Mouse (Mus musculus) spleen, postnatal 36 days (tissue): ENCODE measurements around the gene B3gnt3.
"Not testable (repeated sequence)": the region's sequence is repeated elsewhere in the genome, so short reads cannot be mapped to it uniquely, and the experiment has no call there.

Experiments used
- DNase-seq, 2 experiments: peaks; one replicate each; pipeline ENCODE4 v3.0.0; 2022; ENCODE audit warnings: low spot score in 2 of 2, mixed read lengths in 1 of 2

B3gnt3 gene

DNA sequence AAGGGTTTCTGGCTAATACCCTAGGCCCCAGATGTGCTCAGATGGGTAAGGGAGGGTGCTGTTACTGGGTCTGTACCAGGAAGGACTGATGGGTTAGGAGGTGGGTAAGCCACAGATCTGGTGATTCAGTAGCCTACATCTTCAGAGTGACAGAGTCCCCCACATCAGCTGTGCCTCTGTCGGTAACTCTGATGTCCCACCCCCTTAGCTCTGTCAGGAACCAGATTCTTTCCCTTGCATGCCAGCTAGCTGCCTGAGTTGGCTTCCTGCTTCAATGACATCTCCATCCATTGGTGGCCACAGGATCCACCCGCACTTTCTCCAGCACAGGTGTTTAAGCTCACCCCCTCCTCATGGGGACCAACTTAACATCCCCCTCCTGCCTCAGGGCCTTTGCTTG is 10.0 kb upstream of the B3gnt3 start:
- DNase-seq = no peak

DNA sequence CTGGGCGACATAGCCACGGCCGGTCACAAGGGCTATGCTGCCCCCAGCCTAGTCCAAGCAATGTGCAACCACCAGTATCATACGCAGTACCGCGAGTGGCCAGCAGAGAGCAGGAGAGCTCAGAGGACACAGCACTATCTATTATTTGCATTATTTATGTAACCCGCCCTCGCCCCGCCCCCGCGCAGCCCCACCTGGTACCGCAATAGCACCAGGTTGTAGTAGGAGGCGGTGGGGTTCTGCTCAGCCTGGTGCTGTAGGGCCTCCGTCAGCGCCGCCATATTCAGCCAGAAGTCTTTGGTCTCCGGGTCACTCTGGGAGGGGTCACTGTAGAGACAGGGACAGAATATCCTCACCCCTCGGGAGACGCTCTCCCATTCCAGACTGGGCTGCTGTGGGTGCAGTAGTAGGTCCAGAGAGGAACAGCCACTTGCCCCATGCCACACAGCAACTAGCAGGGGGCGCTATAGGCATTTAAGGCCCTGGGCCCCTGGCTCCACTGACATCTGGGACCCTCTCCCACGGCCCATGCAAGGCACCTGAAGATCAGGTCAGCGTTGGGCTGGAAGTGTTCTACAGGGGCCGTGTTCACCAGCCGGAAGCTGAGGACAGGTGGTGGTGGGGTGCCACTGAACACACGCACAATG is 8.3 kb upstream of the B3gnt3 start:
- peak; percentile 56 to 72 for DNase-seq

DNA sequence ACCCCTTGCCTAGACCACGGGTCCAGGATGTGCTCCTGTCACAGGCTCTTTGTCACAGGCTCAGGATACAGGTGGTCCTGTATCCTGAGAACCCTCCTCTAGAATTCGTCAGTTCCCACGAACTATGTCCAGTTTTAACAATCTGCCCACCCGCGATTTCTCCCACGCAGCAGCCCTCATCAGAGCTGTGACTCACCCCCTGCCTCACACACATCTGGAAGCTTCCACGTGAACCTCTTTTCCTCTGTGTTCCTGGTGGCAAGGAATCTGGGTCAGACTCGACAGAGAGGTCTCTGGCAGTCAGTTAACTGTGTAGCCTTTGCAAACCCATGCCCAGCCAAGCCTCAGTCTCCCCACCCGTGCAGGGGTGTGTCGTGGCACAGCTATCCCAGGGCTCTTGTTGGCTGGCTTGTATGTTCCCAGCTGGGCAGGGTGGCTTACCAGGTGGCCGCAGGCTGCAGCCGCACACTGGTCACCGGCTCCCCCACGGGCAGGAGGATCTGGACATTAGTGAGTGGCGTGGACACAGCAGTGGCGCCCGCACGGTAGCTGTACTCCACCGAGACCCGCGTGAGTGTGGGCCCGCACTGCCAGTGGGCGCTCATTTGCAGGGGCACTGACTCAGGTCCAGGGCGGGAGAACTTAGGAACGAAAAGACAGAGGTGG is 7.7 kb upstream of the B3gnt3 start:
- DNase-seq = no peak

DNA sequence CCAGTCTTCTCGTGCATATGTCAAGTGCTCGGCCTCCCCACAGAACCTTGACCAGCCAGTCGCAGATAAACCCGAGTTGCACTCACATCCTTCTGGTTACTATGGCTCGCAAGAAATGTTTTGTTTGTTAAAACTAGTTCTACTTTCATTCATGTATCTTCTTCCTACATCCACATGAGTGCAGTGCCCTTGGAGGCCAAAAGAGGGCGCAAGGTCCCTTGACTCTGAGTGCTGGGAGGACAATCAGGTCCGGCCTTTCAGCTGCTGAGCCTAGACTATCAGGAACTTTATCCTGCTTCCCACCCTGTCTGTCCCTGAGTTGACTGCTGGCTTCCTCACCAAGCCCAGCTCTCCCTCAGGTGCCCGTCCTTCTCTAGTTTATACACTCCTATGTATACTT is 6.3 kb upstream of the B3gnt3 start:
- peak; percentile 49 to 70 for DNase-seq

DNA sequence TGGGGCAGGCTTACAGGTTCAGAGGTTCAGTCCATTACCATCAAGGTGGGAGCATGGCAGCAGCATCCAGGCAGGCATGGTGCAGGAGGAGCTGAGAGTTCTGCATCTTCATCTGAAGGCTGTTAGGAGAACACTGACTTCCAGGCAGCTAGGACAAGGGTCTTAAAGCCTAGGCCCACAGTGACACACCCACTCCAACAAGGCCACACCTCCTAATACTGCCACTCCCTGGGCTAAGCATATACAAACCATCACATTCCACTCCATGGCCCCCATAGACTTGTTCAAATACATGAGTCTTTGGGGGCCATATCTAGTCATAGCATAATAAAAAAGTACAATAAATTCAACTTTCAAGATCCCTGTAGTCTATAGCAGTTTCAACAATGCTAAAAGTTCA is 1.8 kb upstream of the B3gnt3 start:
- not testable (repeated sequence) for DNase-seq

DNA sequence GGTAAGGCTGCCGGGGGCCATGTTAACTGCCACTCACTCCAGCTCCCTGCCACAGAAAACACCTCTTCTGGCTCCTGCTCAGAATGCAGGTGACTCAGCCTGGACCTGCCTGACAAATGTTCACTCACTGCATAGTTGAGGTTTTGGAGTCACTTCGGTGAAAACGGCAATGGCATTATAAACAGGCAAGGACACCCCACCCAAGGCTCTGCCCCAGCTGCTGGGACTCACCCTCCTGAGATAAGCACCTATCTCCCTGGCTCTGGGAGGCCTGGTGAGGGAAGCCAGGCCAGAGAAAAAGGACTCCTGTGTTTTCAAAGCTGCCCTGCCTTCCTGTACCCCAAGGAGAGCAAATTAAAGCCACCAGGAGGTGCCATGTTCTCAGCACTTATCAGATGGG is 1.3 kb upstream of the B3gnt3 start:
- peak; percentile 55 to 63 for DNase-seq

DNA sequence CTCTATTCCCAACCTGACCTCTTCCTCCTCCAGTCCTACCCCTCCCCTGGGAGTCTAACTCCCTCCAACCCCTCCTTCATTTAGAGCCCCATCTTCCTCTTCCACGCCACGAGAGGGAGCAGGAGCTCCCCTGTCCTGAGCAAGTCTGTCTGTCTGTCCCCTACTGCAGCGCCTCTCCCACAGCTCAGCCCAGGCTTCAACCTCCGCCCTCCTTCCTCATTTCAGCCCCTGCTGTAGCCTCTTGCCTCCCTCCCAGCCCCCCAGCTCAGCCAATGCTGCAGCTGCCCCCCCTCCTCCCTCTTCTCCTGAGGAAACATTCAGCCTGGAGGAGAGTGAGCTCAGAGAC is 471 bp upstream of the B3gnt3 start:
- DNase-seq = no peak

DNA sequence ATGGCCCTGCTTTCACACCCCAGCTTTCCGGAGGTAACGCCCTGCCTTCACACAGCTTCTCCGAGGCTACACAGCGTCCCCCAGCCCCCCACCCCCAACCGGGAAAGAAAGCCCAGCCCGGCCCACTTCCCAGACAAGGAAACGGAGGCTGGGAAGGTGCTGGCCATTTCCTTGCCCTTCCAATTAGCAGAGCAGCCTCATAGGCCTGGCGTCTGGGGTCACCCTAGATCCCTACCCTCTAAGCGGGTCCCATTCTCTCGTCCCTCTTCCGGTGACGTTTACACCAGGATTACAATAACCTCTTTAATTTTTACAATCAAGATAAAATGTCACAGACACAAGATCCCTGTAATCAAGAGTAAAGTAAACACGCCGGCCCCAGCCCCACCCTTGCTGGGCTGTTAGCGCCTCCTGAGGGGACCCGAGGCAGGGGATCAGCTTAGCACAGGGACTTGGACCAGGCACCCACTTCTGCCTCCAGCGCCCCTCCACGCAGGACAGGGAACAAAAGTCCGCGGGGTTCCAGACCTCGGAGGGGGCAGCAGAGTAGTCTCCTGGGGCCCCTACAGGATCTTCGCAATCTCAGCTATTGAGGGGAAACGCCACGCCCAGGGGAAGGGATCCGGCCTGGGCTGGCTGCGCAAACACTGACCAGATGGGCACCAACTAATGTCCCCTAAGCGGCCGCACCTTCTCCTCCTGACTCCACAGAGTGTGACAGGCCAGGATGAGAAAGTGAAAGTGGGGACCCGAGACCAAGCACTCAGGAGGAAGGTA is 908 bp downstream of the B3gnt3 start:
- no peak for DNase-seq

DNA sequence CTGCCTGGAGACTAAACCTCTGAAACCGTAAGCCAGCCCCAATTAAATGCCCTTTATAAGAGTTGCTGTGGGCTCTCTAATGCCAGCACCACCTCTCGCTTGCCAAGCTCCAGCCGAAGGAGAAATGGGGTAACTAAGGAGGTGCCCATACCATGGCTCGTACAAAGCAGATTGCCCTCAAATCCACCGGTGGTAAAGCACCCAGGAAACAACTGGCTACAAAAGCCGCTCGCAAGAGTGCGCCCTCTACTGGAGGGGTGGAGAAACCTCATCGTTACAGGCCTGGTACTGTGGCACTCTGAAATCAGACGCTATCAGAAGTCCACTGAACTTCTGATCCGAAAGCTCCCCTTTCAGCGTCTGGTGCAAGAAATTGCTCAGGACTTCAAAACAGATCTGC is 6.1 kb downstream of the B3gnt3 start:
- DNase-seq = not testable (repeated sequence)

DNA sequence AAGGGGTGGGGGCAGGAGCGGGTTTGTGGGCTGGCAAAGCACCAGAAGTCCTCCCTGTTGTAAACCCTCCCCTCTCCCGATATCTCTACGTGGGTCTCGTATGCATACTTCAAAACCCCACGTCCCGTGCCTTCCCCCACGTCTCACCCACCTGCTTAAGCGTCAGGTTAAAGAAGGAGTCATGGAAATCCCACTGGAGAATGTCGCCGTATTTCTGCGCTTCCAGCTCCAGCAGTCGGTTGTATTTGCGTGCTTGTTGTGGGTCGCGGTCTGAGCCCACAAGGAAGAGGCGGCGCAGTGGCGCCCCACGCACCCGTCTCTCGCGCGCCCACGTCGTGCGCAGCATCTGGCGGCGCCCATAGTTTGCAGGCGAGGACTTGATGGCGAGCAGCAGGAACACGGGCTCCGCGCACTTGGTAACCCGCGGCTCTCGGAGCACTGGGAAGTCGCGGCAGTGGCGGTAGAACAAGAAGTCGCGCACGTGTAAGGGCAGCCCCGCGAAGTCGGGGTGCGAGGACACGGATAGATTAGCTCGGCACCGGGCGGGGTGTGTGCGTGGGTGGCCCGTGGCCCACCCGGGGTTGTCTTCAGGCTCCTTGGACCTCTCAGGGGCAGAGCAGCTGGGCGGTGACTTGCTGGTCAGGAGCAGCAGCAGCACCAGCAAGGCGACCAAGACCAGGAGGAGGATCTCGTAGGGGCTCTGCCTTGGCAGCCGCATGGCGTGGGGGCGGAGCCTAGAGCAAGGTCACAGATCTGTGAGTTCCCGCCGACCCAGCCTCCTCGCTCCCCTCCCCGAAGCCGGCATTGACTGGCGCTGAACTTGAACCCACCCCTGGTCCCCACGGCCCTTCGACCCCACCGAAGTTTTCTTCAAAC is 8.2 kb downstream of the B3gnt3 start:
- DNase-seq = no peak

DNA sequence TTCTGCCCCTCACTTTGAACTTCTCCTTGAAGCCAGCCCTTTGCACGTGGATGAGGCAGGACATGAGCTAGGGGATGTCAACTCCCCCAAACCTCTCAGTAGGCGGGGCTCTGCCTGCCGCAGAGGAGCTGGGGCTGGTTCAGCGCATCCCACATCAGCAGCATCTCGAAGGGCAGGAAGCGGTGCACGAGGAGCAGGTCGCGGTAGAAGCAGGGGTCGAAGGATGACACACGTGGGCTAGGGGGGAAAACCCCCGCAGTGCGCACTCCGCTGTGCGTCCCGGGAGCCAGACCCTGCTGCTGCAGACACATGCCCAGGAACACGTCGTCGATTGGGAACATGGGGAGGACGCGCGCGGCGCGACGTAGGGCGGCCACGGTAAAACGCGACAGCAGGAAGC is 9.1 kb downstream of the B3gnt3 start:
- no peak for DNase-seq

DNA sequence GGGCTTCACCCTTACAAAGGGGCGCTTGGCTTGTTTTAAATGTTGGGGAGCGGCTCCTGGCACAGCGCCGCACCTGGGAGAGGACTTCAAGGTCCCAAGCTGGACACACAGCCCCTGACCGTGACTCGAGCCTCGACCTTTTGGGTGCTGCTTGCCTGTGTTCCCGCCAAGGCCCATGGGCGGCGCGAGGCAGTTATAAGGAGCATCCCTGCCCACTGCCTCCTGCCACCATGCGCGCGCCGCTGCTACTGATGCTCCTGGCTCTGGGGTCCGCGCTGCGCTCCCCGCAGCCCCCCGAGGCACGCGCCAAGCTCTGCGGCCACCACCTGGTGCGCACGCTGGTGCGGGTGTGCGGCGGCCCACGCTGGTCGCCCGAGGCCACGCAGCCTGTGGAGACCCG is 12.6 kb downstream of the B3gnt3 start, which contains the start of gene Insl3:
TSS of gene Insl3 (plus strand) at position 187 of the 400 bp plus-strand sequence.
- DNase-seq = no peak

DNA sequence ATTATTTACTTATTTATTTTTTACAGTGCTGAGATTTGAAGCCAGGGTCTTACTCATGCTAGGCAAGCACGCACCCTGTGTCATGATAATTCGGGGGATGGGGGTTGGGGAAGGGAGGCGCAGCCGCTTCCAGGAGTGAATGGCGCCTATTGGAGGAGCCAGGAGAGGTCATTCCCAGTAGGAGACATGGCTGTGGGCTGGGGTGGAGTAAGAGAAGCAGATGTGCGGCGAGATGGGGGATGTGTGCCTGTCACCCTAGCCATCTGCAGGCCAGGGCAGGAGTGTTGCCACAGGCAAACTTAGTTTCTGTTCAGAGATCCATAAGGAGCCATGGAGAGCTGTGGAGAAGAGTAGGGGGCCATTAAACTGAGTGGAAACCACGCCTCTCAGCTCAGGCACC is 14.0 kb downstream of the B3gnt3 start:
- no peak for DNase-seq

DNA sequence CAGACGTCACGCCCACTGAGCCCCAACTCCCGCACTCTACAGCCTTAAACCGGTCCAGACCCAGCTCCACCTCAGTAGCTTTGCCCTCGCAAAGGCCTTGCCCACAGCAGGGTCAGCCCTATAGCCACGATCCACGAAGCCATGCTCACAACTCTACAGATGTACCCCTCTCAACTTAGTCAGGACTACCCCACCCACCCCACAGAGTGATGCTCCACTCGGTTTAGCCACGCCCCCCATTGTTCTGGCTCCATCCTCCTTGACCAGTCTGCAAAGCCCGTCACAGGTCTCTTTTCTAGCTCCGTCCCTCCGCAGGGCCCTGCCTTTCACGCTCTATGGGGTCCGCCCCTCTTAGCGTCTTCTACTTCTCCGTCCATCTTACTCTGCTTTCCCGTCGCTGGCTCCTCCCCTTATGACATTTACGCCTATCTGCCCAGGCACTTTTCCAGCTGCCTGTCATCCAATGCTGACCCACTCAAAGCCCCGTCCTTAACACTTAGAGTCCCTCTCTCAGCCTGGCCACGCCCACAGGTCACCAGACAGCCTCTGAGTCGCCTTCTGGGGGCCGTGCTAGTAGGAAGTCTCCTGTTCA is 15.3 kb downstream of the B3gnt3 start:
- DNase-seq = no peak

DNA sequence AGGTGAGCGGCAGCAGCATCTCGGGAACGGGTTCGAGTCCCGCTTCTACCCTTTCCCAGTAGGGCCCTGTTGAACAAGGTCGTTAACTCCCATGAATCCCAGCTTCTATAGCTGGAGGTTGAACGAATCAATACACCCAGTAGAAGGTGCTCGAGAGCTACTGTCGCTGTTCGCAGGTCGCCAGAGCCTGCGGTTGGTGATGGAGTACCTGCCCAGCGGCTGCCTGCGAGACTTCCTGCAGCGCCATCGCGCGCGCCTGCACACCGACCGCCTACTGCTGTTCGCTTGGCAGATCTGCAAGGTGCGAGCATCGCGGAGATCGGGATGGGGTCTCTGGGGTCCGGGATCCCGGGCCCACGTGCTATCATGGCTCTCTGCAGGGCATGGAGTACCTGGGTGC is 16.0 kb downstream of the B3gnt3 start:
- no peak for DNase-seq

DNA sequence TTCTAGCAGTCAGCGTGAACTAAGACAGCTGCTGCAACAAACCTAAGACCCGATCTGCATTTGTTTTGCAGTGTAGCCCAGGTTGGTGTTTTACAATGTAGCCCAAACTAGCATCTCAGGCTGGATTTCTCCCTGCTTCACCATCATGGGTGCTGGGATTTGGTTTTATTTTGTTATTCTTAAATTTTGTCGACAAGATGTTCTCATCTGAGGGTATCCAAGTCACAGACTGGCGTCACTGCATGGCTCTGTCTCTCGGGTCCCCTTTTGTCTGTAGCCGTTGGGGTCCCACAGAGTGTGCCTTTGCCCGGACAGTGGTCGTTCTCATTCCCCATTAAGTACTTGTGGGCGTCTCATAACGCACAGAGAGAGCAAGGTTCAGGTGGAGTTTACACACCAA is 16.9 kb downstream of the B3gnt3 start:
- no peak for DNase-seq

DNA sequence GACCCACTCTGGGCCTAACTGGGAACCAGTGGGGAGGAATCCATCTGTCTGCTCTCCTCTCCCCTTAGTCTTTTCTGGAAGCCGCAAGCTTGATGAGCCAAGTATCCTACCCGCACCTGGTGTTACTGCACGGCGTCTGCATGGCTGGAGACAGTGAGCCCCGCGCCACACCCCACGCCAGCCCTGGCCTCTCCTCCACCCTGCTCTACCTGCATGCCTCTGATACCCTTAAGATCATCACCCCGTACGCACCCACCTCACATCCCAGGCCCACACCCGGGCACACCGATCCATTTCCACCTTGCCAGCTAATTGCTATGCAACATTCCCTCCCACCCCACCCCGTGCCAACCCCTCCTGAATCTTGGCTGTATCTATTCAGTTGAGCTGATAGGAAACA is 18.8 kb downstream of the B3gnt3 start:
- no peak for DNase-seq

DNA sequence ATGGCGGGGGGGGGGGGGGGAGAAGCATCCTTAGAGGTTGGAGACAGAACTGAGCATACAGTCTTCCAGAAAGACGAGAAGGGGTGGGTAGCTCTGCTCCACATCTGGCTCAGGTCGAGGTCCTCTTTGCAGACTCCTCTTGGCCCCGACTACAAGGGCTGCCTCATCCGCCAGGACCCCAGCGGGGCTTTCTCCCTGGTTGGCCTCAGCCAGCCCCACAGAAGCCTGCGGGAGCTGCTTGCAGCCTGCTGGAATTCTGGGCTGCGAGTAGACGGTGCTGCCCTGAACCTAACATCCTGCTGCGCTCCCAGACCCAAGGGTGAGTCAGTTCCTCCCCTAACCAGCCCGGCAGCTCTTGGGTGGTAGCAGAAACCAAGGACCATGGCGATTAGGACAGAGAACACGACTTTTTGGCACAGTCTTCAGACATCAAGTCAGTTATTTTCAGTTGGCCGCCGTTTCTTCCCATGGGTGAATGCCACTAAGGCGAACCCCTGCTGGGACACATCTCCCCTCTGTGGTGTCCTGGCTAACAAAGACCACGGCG is 20.1 kb downstream of the B3gnt3 start:
- DNase-seq = no peak

DNA sequence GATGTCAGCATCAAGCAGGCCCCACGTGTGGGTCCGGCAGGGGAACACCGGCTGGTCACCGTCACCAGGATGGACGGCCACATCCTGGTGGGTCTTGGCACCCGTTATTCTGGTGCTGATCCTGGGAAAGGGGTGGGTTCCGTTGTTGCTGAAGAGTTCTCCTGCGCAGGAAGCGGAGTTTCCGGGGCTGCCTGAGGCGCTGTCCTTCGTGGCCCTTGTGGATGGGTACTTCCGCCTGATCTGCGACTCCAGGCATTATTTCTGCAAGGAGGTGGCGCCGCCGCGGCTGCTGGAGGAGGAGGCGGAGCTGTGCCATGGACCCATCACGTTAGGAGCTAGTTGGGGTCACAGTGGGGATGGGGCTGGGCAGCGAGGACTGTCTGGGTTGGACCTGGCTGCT is 21.1 kb downstream of the B3gnt3 start:
- DNase-seq = no peak

DNA sequence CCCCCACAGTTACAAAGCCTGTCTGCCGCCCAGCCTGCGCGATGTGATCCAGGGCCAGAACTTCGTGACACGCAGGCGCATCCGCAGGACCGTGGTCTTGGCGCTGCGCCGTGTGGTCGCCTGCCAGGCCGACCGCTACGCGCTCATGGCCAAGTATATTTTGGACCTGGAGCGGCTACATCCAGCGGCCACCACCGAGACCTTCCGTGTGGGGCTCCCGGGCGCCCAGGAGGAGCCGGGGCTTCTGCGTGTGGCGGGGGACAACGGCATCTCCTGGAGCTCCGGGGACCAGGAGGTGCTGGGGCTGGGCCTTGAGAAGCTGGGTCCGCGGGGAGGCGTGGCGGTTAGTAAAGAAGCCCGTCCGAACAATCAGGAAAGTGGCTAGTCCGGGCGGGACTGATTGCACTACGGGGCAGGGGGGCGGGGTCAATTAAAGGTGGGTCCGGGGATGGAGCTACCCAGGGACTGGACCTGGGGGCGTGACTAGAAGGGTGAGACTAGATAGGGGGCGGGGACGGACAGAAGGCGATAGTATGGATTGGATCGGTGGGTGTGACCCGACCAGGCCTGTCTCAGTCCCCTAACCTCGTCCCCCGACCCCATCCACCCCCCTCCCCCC is 21.9 kb downstream of the B3gnt3 start:
- DNase-seq = no peak

DNA sequence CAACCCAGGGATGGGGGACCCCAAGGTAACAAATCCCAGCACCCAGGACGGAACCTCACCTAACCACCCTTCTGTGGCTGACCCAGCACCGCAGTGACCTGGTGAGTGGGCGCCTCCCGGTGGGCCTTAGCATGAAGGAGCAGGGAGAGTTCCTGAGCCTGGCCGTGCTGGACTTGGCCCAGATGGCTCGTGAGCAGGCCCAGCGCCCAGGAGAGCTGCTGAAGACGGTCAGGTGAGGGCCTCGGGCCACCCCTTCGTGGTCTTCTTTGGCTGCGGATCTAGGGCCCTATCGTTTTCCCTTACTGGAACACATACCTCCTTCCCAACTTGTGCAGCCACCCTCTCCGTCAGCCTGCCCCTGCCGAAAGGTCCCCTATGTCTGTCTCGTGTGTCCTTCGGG is 22.5 kb downstream of the B3gnt3 start:
- DNase-seq = no peak
